Mouse (Mus musculus) cerebellum, postnatal 36 days (tissue): ENCODE results near the gene Anapc5.

Experiments used
- DNase-seq, 2 experiments: peaks; one replicate each; pipeline ENCODE4 v3.0.0; 2021 to 2022; ENCODE audit warnings: mixed read lengths in 2 of 2

Anapc5 gene

GRCm38 (mm10) chr5:122799379-122800344, 21.5 kb downstream of the Anapc5 start:
- DNase-seq, result no peak

GRCm38 (mm10) chr5:122798557-122799378, 22.4 kb downstream of the Anapc5 start:
- peak; percentile 60 to 64 for DNase-seq

GRCm38 (mm10) chr5:122797866-122798265, 23.3 kb downstream of the Anapc5 start:
- no peak for DNase-seq

- no peak for DNase-seq
Observed at GRCm38 (mm10) chr5:122788696-122789095, 32.4 kb downstream of the Anapc5 start.

GRCm38 (mm10) chr5:122786035-122786819, 34.9 kb downstream of the Anapc5 start:
- DNase-seq, result no peak

GRCm38 (mm10) chr5:122783726-122784406, 37.3 kb downstream of the Anapc5 start:
- DNase-seq, result no peak

GRCm38 (mm10) chr5:122782066-122782465, 39.1 kb downstream of the Anapc5 start:
- no peak for DNase-seq

- DNase-seq, result no peak
Observed at GRCm38 (mm10) chr5:122780791-122781432, 40.2 kb downstream of the Anapc5 start.

- peak; percentile 79 to 89 for DNase-seq
Observed at GRCm38 (mm10) chr5:122779277-122779834, 41.8 kb downstream of the Anapc5 start, which contains the start of gene Camkk2. Camkk2 (minus strand) TSS chr5:122779409.

- peak; percentile 51 to 52 for DNase-seq
Observed at GRCm38 (mm10) chr5:122778231-122779226, 42.6 kb downstream of the Anapc5 start.

- no peak for DNase-seq
Observed at GRCm38 (mm10) chr5:122777322-122777721, 43.8 kb downstream of the Anapc5 start.

- no peak for DNase-seq
Observed at GRCm38 (mm10) chr5:122775646-122776286, 45.4 kb downstream of the Anapc5 start.

GRCm38 (mm10) chr5:122774743-122775611, 46.2 kb downstream of the Anapc5 start:
- no peak for DNase-seq

- DNase-seq, result no peak
Observed at GRCm38 (mm10) chr5:122773756-122774155, 47.4 kb downstream of the Anapc5 start.

- DNase-seq, result no peak
Observed at GRCm38 (mm10) chr5:122771428-122771827, 49.7 kb downstream of the Anapc5 start.

GRCm38 (mm10) chr5:122770806-122771261, 50.3 kb downstream of the Anapc5 start:
- peak; percentile 91 to 92 for DNase-seq

GRCm38 (mm10) chr5:122770304-122770703, 50.8 kb downstream of the Anapc5 start:
- peak in 1 of 2 experiments; percentile 38 for DNase-seq

- DNase-seq, result no peak
Observed at GRCm38 (mm10) chr5:122769101-122769568, 52.0 kb downstream of the Anapc5 start.
